Mouse (Mus musculus) heart, postnatal 10 days (tissue): ENCODE measurements around the gene Rorc. TPM values are rescaled to one million over a fixed set of nuclear protein-coding genes. Genes with fewer than 3 reads are reported as not detected.

Source experiments
- DNase-seq, 2 experiments: peaks; one replicate each; pipeline ENCODE4 v3.0.0; 2021
- intact Hi-C: fragments of 180-260 bp; cut with DNase I; formaldehyde crosslinking; loops from one replicate; pipeline ENCODE4 v1.15.1; 2025
- total RNA-seq, 2 experiments: library from RNA; stranded (reverse); gene quantifications; 2 replicates each; pipeline ENCODE4 v1.2.3; 2021

Rorc gene
- total RNA-seq, 2 experiments from 2014 or later, result 27.2 to 29.9 TPM

DNA sequence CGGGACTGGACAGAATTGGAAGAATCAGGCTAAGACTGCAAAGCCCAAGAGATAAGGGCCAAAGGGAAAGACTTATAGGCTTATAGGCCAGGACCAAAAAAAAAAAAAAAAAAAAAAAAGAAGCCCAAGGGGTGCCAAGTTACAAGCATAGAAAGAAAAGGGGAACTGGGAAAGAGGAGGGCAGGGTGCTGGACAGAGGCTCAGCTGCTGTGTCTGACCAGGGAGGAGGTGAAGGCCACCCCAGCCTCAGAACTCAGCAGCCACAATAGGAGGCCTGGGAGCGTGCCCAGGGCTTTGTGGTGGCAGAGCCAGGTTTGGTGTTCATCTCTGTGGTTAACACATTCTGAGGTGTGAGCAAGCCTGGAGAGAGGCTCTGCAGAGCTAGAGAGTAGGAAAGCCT is 2.6 kb downstream of the Rorc start:
- intact Hi-C loops, result loop anchor here (2.0 kb wide), 1 partner anchor 64 kb away; no protein-coding TSS in a partner anchor

DNA sequence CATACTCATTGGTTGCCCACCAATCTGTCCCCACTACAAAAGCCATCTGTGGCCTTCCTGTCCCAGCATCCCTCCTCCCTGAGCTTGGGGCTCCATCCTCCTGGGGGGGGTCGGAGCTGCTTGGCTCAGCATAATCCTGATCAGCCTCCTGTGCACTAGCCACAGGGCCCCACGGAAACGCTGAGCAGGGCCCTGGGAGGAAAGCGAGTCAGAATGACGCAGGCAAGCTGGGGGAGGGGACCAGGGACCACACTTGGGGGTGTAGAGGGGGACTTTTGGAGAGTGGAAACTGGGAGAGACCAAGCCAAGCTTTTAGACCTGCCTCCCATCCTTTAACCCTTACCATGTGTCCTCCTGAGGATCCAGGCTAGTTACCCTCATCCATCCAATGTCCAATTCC is 3.3 kb downstream of the Rorc start:
- intact Hi-C loops, result loop anchor here (2.0 kb wide), 1 partner anchor 63 kb away; no protein-coding TSS in a partner anchor
- no peak for DNase-seq

More for the DNA sequence above, 2.6 kb downstream of the Rorc start:
- no peak for DNase-seq

DNA sequence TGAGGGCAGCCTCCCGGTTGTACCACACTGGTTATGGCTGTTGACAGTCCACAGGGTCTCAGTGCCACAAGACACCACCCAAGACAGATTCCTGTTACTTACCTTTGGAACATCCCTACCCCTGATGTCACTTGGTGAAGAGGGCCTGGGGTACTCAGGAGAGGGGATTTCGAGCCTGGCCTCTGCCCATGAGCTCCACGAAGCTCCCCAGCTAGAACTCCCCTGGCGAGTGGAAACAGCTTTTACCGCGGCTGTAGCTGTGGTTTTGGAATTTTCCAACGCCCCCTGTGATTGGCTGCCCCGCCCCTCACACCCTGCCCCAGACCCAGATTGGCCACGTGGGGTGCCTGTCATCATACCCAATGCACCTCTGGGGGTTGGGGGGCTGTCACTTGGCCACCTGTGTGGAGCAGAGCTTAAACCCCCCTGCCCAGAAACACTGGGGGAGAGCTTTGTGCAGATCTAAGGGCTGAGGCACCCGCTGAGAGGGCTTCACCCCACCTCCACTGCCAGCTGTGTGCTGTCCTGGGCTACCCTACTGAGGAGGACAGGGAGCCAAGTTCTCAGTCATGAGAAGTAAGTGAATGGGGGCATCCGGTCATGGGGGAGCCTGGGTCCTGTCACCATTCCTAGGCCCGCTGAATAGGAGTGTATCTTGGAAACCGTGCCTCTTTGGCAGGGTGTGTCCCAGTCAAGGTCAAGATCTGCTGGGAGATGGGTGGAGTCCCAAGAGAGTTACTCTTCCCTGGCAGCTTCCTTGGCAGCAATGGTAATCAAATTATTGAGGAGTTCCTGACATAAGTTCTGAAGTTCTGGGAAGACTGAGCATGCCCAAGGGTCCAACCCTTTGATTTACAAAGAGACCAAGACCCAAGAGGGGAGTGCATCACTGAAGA is 4.7 kb downstream of the Rorc start:
- intact Hi-C loops, result no loop called here
- no peak for DNase-seq

DNA sequence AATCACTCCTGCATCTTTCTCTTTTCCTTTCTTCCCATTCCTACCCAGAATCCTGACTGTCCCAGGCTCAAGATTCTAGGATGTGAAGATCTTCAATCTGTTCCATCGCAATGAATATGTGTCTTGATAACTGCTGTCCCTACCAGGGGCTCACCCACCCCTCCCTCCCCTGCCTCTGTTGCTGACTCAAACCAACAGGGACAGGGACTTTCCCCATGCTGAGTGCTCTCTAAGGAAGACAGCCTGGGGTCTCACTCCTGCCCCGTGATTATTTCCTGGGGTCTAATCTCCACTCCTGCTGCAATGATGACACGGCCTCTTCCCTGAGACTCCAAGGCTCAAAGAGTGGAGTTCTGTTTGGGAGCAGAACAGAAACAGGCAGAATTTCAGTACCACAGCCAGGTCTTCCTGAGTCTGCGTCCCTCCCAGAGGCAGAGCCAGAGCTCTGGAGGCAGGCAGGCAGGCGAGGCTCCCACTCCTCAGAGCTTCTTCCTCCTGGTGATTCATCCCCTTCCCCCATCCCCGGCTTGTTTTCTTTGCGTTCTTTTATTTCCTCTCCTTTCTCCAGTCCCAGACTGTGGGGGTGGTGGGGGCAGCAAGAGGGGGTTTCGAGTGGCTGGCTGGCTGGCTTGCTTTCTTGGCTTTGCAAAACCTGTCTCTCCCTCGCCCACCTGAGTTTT is 7.4 kb downstream of the Rorc start:
- intact Hi-C loops, result no loop called here
- no peak for DNase-seq

DNA sequence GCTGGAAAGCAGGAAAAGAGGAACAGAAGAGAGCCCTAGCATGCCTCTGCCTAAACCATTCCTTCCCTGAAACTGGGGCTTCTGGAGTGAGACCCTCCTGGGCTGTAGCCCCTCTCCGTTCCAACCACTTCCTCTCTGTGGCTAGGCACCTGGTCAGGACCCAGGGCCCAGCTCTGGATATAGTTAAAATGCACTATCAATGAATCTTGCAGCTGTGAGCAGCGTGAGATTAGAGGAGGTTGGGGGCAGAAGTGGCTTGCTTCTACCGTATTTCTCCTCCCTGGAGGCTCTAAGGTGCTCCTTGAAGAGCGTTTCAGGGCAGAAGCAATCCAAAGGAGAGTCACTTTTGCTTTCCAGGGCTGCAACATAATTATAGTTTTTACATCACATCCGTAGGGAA is 9.7 kb downstream of the Rorc start:
- intact Hi-C loops, result no loop called here
- no peak for DNase-seq

DNA sequence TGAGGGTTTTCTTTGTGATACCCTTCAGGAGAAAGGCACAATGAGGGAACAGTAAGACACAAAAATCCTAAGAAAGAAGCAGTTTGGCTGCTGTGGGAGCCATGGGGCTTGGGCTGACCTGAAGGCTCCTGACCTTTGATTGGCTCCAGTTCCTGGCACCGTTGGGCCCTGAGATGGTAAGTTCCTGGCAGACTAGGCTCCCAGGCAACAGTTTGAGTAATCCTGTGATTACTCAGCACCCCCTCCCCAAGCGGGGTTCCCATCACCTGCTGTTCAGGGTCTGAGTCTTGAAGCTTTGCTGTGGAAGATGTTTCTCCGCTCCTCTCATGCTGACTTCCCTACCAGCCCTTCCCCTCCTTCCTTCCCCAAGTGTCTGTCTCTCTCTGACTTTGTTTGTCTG is 10.9 kb downstream of the Rorc start:
- intact Hi-C loops, result no loop called here
- DNase-seq, result no peak

DNA sequence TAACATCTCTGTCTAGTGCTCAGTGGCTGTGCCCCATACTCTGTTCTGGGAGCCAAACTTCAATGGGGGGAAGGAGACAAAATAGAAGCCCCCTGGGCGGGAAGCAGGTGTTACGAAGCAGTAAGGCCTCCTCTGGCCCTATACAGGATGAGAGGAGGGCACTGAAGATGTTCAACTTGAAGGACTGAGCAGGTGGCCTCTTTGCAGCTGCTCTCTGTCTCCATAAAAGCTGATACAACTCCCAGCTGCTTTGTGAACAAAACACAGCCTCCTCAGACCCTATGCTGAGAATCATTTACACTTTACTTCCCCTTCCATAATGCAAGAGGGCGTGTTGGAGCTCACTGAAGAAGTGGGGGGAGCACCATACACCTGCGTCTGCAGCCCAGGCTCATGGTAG is 14.1 kb downstream of the Rorc start:
- intact Hi-C loops, result no loop called here

DNA sequence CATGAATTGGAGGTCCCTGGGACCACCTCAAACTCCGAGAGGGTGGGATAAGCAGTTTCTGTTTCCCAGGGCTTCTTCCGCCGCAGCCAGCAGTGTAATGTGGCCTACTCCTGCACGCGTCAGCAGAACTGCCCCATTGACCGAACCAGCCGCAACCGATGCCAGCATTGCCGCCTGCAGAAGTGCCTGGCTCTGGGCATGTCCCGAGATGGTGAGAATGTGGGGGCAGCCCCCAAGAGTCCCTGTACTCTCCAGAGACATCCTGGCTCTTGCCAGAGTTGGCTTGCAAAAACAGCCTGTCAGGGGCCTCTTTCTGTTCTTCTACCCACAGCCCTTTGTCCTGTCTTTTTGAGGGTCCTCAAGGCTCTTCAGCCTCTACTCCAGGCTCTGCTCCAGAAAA is 14.8 kb downstream of the Rorc start:
- no peak for DNase-seq
- intact Hi-C loops, result no loop called here

More for the DNA sequence above, 14.1 kb downstream of the Rorc start:
- no peak for DNase-seq

DNA sequence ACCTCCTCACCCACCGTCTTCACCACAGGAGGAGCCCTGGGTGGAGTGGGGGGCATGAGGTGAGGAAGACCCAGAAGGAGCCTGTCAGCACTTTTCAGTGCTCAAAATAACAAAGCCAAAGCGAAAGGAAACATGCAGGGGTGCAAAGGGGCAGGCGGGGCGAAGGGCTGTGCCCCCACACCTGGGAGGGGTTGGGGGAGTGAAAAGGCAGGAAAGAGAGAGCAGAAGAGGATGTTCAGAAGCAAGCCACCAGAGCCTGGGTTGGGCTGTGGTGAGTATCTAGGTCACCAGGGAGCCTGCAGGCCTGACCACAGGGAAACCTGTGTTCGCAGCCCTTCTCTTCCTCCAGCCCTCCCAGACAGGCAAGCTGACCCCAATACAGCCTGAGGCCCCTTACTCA is 15.5 kb downstream of the Rorc start:
- DNase-seq, result no peak
- intact Hi-C loops, result no loop called here

DNA sequence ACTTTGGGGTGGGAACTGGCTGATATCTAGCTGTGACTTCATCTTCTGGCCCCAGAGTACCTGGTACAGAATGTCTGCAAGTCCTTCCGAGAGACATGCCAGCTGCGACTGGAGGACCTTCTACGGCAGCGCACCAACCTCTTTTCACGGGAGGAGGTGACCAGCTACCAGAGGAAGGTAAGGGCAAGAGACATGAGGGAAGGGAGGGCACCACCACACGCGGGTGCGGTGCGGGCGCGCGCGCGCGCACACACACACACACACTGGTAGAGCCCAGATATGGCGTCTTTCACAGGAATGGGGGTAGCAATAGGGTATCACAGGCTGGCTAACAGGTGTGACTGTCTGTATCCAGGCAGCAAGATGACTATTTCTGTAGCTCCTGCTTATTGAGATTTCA is 16.8 kb downstream of the Rorc start:
- intact Hi-C loops, result no loop called here

DNA sequence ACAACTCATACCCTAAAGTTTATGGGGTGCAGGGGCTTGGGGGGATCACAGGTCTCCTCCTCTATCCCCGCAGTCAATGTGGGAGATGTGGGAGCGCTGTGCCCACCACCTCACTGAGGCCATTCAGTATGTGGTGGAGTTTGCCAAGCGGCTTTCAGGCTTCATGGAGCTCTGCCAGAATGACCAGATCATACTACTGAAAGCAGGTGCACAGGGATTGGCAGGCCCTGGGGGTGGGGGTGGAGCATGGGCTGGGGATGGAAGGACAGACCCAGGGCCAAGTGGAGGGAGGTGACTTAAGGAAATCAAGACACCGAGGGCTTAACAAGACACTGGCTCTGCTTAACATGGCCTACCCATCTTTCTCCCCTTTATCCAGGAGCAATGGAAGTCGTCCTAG is 18.4 kb downstream of the Rorc start:
- DNase-seq, result no peak
- intact Hi-C loops, result no loop called here

More for the DNA sequence above, 16.8 kb downstream of the Rorc start:
- no peak for DNase-seq

DNA sequence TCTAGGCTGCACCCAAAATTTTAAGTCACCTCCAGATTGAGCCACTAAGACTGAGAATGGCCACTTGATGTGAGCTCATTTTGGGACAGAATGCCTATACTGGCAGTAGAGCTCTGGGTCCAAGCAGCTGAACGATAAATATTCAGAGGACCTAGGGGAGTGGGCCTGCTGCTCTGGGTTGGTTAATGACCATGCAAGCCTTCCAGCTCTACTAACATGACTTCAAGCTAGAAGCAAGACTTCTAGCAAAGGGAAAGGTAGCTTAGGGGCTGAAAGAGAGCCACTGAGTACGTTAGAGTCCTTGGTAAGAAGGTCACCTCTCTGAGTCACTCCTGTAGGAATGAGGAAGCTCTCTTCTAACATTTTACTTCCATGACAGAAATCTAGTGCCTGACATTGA is 19.5 kb downstream of the Rorc start:
- intact Hi-C loops, result no loop called here
- DNase-seq, result no peak

DNA sequence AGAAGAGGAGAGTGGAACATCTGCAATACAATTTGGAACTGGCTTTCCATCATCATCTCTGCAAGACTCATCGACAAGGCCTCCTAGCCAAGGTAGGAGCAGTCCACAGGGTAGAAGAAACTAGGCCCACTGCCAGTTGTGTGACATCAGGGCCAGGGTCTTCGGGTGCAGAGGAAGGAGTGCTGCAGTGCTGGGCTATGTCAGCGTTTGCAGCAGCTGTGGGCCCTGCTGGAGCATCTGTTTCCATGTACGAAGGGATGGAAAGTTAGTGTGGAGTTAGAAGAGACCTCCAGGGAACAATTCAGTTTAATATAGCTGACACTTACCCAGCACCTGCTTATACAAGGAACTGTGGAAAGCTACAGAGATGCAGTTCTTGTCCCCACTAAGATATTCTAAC is 20.5 kb downstream of the Rorc start:
- intact Hi-C loops, result no loop called here
- DNase-seq, result no peak

DNA sequence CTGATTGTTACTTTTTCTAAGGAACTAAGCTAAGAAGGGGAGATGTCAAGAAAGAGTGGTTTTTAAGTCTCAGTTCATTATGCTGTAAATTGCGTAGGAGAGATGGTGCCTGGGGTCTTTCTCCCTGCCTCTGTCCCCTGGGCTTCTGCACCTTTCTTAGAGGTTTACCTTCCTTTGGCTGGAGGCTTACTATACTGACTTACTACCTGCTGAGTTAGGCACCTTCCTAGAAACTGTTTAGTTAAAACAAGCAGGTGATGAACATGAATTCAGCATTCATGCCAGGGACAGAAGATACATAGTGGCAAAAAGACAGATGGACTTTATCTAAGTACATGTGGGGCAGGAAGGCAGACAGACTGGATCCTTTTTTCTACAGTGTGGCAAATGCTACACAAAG is 23.7 kb downstream of the Rorc start:
- intact Hi-C loops, result no loop called here
- DNase-seq, result no peak

DNA sequence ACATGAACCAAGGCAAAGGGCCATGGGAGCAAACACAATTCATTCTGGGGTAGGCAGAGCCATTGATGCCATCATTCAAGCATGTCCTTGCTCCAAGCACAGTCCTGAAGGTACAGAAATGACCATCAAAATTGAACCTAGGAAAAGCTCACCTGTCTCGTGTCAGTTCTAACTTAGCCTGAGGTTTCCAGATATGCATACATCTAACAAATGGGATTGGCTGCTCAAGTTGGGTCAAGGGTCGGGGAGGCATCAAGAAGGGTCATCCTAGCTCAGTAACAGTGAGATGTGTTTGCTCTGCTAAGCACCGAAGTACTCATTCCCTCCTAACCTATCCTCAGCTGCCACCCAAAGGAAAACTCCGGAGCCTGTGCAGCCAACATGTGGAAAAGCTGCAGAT is 24.3 kb downstream of the Rorc start:
- no peak for DNase-seq
- intact Hi-C loops, result no loop called here

DNA sequence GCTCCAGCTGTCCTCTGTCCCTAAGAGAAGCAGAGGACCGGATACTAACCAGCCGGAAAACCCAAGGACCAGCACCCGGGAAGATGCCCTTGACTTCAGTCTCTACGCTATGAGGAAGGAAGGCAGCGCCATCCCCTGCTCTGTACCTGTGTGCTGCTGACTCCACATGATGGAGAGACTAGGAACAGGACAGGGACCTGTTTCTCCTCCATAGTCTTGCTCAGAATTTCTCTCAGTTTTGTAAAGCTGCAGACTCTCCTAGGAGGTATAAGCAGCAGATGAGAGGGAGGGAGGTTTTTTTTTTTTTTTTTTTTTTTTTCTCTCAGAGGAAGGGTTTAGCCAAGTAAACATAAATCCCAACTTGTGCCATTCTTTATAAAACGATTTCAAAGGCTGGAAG is 25.6 kb downstream of the Rorc start, which contains the start of gene Lingo4:
Gene Lingo4, plus strand, starts transcription at position 301 of the 400 bp plus-strand sequence.
- no peak for DNase-seq
- intact Hi-C loops, result no loop called here

DNA sequence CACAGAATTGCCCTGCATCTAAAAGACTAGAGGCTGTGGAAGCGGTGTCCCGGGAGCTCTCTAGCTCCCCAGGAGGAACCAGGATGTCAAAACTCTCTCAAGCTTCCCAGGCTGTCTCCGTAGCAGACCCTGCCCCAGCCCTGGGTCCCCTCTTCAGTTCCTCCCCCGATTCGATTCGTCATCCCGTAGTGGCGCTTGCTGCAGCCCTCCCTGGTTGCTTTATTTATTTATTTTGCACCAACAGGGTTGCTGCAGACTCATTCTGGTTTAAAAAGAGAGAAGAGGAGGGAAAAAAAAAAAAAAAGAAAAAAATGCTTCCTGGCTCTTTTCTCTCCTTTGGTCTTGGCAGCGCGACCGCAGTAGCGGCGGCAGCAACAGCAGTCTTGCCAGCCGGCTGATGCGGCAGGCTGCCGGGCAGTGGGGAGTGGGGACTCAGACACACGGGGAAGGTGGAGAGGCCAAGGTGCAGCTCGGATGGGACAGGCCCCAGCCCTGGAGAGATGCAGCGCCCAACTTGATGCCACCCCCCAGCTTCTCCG is 26.4 kb downstream of the Rorc start:
- intact Hi-C loops, result no loop called here
- peak in 1 of 2 experiments; percentile 26 for DNase-seq

DNA sequence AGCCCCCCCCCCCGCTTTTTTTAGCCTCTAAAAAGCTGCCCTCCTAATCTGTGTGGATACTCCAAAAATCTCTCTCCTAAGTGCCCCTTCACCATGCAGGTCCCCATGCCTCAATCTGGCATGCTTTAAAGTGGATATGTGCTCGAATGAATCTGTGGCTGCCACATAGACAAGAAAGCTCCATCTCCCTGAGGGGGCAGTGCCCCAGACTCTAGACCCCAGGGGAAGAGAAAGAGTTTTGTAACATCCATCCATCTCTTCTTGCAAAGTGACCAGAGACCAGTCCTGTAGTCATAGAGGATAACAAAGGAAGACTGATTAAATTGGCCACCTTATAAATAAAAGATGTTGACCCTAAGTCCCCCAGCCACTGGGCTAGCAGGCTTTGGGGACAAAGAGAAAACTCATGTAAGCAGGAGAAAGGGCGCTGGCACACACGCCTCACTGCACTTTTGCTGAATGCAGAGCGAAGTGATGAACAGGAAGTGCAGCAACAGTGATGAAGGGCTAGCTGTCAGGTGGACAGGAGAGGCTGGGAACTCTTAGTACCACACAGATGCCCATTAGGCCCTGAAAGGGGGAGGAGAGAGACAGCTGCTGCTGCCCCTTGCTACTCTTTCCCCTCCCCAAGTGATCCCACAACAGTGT is 27.2 kb downstream of the Rorc start:
- no peak for DNase-seq

DNA sequence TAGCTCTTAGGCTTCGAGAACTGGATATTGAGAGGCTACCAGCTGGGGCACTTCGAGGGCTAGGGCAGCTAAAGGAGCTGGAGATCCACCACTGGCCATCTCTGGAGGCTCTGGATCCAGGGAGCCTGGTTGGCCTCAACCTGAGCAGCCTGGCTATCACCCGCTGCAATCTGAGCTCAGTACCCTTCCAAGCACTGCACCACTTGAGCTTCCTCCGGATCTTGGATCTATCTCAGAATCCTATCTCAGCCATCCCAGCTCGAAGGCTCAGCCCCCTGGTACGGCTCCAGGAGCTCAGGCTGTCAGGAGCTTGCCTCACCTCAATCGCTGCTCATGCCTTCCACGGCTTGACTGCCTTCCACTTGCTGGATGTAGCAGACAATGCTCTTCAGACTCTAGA is 29.9 kb downstream of the Rorc start:
- intact Hi-C loops, result no loop called here
- no peak for DNase-seq

More for the DNA sequence above, 27.2 kb downstream of the Rorc start:
- intact Hi-C loops, result no loop called here

DNA sequence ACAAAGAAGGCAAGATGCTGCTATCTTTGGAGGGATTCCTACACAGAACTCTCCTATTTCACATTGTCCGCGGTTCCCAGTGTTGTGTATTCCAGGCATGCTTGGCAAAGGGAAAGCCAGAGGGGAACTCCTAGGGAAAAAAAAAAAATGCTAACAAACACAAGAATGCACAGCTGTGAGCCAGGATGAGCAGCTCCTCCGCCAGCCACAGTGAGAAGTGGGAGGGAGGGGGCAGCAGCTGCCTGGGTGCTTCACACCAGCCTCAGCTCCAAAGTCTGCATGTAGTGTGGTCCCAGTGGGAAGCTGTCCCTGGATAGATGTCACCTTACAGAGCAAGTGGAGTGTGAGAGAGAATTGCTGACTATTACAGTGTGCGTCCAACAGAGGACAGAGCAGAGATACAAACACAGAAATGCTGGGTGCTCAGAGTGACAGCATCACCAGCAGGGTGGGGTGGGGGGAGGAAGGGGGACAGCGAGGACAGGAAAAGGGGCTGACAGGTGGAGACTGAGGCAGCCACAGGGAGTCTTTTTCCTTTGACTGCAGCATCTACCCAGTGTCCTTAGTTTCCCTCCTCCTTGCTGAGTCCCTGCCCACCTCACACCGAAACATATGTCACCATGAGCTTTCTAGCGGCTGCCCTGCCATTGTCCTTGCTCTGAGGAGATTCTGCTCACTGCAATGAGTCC is 31.9 kb downstream of the Rorc start:
- intact Hi-C loops, result no loop called here
- no peak for DNase-seq

DNA sequence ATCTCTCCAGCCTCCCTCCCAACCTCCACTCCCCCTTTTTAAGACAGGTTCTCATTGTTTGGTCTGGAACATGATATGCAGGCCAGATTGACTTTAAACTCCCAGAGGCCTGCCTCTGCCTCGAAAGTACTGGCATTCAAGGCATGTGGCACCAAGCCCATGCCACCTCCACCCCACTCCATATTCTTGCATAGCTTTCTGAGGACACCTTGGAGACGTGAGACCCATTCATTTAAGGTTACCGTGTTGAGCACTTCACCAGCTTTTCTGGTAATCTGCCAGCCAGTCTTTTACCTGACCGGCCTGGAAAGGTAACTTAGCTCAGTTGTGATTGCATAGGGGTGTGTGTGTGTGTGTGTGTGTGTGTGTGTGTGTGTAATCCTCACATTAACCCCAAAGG is 33.0 kb downstream of the Rorc start:
- intact Hi-C loops, result no loop called here
- no peak for DNase-seq
